Mouse (Mus musculus): Measurements from ENCODE around the gene Syce2. TPM values are rescaled to one million over a fixed set of nuclear protein-coding genes. Genes with fewer than 3 reads are reported as not detected.
A peak's percentile ranks its signal among the peaks of the same experiment; 100 is the strongest.

Syce2 gene
- total RNA-seq, 2 experiments from 2014 or later: 1.2 to 1.8 TPM

DNA sequence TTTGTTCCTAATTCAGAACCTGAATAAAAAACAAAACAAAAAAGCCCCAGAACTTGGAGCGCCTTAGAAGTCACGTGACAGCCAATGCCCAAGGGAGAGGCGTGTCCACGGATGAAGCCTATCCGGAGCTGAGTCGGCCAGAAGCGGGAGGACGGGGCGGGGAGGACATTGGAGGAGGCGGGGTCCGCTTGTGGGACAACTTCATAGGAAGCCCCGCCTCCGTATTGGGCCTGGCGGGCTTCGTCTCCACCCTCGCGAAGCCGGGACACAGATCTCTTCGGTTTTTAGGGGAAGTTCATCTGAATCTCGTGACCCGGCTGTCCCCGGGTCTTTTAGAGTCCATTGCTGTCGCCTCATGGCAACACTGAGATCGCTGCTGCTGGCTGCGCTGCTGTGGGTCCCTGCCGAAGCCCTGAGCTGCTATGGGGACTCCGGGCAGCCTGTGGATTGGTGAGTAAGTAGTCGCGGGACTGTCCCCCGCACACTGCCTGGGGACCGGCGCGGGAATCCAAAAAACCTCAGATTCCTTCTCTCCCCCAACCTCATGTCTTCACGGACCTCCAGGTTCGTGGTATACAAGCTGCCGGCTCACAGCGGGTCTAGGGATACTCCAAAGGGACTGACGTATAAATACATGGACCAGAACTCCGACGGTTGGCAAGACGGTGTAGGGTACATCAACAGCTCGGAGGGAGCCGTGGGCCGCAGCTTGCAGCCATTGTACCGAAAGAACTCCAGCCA is 36.7 kb downstream of the Syce2 start, which contains the start of gene Dnase2a:
Gene Dnase2a (plus strand): TSS at position 140 of the 741 bp plus-strand sequence.
- H3K4me3 ChIP-seq: peak within 1 kb of the TSS; percentile 89
- peak; percentile 99 for DNase-seq
- no peak for TF ChIP-seq CTCF (IDR thresholded peaks at IDR 0.05)
- intact Hi-C loops (cut with DNase I): no loop called here
- peak within 1 kb of the TSS; percentile 85 for H3K27ac ChIP-seq

DNA sequence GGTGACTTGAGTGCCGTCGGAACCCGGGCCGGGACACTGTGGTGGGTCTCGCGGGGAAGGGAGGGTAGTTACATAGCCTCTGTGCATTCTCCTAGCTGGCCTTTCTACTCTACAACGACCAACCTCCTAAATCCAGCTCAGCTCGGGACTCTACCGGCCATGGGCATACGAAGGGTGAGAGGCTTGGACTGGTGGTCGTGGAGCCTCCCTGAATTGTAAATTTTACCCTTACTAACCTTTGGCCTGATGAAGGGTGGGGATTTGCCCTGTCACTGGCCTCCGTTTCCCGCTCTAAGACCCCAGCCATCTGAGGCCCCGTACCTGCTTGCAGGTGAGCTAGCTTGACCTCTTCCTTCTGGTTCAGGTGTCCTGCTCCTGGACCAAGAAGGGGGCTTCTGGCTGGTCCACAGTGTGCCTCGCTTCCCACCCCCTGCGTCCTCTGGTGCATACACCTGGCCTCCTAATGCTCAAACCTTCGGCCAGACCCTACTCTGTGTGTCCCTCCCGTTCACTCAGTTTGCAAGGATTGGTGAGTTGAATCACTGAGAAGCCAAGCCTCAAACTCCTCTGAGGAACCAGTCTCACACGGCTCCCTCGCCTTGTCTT is 37.4 kb downstream of the Syce2 start:
- TF ChIP-seq CTCF (IDR thresholded peaks at IDR 0.05): no peak

DNA sequence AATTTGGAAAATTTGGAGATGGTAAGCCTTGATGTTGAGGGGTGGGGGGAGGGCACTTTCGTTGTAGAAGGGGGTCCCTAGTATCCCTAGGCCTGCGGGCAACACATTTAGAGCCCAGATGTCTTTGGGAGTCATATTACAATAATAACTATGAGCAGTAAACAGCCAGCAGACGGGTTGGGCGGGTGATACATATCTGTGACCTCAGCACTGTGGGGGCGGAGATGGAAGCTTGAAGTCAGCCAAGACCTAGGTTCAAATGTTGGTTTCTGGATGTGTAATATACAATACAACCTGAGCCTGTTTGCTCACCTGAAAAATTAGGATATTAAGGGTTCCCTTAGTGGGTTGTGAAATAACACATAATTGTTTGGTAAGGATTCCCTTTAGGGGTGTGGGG is 38.0 kb downstream of the Syce2 start:
- intact Hi-C loops (cut with DNase I): no loop called here
- H3K4me3 ChIP-seq: no peak overlapping the region; the same call in 1 of the 2 replicates
- no peak for DNase-seq
- no peak overlapping the region for H3K27ac ChIP-seq
- no peak for TF ChIP-seq CTCF (IDR thresholded peaks at IDR 0.05)

More for the DNA sequence above, 37.4 kb downstream of the Syce2 start:
- Histone ChIP-seq H3K27ac (peak overlapping the region; percentile 85), H3K4me3 (peak overlapping the region; percentile 89)
- intact Hi-C loops (cut with DNase I): no loop called here
- DNase-seq: no peak

DNA sequence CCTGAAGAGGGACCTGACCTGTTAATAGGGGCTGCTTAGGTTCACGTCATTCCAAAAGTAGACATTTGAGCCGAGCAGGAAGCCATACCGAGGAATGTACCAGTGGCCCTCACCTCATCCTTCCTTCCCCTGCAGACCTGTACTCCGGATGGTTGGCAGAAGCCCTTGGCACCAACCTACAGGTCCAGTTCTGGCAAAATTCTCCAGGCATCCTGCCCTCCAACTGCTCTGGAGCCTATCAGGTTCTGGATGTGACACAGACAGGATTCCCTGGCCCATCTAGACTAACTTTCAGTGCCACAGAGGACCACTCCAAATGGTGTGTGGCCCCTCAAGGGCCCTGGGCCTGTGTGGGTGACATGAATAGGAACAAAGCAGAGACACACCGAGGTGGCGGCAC is 38.6 kb downstream of the Syce2 start:
- intact Hi-C loops (cut with DNase I): no loop called here
- no peak for DNase-seq

DNA sequence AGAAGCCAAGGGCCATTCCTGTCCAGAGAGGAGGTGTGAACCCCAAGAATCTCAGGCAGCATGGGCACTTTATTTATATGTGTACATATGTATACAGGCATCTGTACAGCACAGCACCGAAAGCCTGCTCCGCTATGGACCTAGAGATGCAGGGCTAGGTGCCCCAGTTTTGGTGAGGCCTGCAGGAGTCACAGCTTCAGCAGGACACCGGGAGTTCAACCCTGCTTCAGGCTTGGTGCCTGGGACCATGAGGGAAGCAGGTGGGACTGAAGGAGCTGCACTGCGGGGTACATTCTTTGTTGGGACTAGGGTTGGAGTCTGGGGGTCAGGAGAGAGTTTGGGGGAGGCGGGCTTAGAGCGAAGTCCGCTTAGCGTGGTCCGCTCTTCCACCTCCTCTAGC is 39.9 kb downstream of the Syce2 start:
- no peak for TF ChIP-seq CTCF (IDR thresholded peaks at IDR 0.05)
- intact Hi-C loops (cut with DNase I): no loop called here
- Histone ChIP-seq H3K4me3 (no peak overlapping the region), H3K27ac (no peak overlapping the region)
- DNase-seq: no peak

More for the DNA sequence above, 38.6 kb downstream of the Syce2 start:
- no peak overlapping the region for H3K4me3 ChIP-seq
- no peak for TF ChIP-seq CTCF (IDR thresholded peaks at IDR 0.05)
- no peak overlapping the region for H3K27ac ChIP-seq

DNA sequence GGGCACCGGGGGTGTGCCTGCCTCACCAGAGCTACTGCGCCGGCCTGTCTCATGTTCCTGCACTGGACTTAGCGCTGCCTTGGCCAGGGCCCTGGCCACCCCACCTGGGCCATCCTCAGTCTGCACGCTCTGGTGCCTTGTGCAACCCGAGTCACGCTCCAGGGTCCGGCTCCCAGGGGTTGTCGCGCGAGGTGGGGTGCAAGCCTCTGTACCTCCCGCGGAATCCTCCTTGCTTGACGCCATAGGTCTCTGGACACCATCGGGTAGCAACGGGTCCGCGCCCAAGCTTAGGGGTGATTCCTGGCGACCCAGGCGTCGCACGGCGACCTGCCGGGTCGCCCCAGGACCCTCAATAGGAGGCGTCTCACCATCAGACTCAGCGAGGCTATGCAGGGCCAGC is 40.5 kb downstream of the Syce2 start:
- DNase-seq: no peak
- H3K4me3 ChIP-seq: peak overlapping the region; percentile 77
- H3K27ac ChIP-seq: peak overlapping the region; percentile 57
- intact Hi-C loops (cut with DNase I): no loop called here
- no peak for TF ChIP-seq CTCF (IDR thresholded peaks at IDR 0.05)

DNA sequence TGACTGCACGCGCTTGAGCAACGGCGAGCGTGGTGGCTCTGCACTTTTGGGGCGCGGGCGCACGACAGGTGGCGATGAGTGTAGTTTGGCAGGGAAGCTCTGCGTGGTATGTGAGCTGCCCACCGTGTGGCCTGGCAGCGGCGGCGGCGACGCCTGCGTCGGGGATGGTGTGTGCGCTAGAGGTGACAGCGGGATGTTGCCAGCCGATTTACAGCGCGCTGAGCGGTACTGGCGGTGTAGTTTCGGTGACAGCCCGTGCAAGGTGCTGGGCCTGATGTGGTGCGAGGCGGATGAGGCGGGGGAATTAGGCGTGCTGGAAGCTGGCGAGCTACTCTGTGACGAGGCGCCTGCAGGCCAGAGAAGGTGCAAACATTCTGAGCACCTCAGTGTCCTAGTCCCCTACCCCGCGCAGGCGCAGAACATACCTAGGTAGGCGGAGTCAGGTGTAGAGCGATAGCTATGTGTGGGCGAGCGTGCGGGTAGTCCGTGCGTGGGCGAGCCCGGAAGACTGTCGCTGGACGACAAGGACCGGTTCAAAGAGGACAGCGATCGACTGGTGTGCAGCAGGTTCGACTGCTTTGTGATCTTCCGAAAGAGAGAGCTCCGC is 41.1 kb downstream of the Syce2 start:
- TF ChIP-seq CTCF (IDR thresholded peaks at IDR 0.05): no peak; the same call in 1 of the 2 replicates
- Histone ChIP-seq H3K4me3 (peak overlapping the region; percentile 77), H3K27ac (peak overlapping the region; percentile 57)
- intact Hi-C loops (cut with DNase I): no loop called here
- DNase-seq: peak; percentile 77

DNA sequence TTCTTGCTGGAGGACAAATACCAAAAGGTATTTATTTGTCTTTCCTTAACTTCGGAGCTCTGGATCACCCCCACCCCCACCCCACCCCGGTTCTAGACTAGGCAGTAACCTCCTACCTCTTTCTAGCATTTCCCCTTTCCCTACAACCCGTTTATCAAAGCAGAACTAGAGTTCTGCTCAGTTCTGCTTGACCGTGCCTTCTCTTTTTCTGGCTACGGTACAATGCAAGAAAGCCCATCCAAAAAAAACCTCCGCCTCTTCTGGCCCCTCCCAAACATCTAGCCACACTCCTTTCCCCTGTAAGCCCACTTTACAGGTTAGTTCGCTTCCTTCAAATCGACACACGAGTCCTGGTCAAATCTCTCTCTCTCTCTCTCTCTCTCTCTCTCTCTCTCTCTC is 41.6 kb downstream of the Syce2 start:
- no peak for DNase-seq
- intact Hi-C loops (cut with DNase I): no loop called here

DNA sequence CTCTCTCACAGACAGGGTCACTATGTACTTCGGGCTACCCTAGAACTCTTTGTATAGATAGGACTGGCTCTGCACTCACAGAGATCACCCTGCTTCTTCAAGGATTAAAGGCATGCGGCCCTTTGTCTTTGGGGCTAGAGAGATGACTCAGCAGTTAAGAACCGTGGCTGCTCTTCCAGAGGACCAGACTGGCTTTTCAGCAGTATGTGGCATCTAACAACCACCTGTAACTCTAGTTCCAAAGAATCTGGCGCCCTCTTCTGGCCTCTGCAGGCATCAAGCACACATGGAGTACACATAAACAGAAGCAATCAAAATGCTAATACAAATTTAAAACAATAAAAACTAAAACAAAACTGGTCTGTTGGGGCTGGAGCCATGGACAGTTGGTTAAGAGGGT is 42.0 kb downstream of the Syce2 start:
- DNase-seq: no peak
- intact Hi-C loops (cut with DNase I): no loop called here
- no peak overlapping the region for H3K27ac ChIP-seq
- peak overlapping the region; percentile 77; the same call in 1 of the 2 replicates for H3K4me3 ChIP-seq
- peak; percentile 40 for TF ChIP-seq CTCF (IDR thresholded peaks at IDR 0.05)

More for the DNA sequence above, 41.6 kb downstream of the Syce2 start:
- Histone ChIP-seq H3K27ac (peak overlapping the region; percentile 57; the same call in 1 of the 2 replicates), H3K4me3 (peak overlapping the region; percentile 77)
- no peak for TF ChIP-seq CTCF (IDR thresholded peaks at IDR 0.05)

DNA sequence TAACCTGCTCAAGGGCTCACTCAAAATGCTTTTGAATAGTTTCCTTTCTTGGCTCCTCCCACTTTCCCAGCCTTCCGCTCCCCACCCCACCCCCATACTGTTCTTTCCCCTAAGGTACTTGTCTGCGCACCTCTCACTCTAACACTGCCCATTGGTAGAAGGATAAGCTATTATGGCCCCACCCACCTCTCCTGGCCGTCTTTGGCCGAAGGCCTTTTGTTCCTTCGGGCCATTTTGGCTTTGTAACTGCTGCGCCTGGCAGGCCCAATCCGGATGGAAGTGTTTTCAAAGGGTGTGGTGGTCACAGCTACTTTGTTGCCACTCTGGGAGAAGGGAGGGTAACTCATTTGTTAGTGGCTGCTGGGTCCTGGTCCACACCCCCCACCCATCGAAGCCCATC is 43.4 kb downstream of the Syce2 start:
- no peak for TF ChIP-seq CTCF (IDR thresholded peaks at IDR 0.05)
- no peak for DNase-seq
- no peak overlapping the region for H3K27ac ChIP-seq
- intact Hi-C loops (cut with DNase I): no loop called here
- H3K4me3 ChIP-seq: no peak overlapping the region

DNA sequence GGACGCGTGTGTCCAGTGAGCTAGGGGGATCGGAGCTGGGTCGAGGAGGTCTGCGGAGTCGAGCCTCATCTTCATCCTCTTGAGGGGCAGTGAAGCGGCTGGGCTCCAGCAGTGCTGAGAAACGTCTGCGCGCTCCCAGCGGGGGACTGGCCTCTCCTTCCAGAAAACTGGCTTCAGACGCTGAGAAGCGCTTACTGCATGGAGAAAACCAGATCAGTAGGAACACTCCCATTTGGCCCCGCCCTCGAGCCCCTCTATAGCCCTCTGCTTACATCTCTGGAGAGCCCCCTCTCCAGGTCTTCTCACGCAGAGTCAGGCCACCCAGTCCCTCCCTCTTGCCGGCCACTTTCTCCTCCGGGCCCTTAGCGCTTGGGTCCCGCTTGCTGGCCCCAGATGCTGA is 45.9 kb downstream of the Syce2 start:
- no peak for TF ChIP-seq CTCF (IDR thresholded peaks at IDR 0.05)
- no peak for DNase-seq
- Histone ChIP-seq H3K27ac (no peak overlapping the region), H3K4me3 (no peak overlapping the region)
- intact Hi-C loops (cut with DNase I): no loop called here

DNA sequence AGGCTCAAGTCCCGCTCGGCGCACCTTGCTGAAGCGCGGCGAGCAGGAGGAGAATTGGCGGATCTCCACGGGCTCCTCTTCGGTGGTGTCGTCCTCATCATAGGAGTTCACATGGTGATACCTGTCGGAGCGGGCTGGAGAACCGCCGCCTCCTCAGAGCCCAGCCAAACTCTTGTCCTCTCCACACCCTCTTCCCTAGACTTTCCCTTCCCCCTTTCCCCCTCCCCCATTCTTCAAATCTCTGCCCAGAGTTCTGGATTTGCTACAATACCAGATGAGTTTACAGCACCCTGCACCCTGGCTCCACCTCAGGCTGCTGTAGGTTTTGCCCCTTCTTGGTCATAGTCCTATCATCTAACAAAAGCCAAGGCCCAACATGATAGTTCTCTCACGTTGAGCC is 46.7 kb downstream of the Syce2 start:
- intact Hi-C loops (cut with DNase I): no loop called here
- Histone ChIP-seq H3K4me3 (no peak overlapping the region), H3K27ac (no peak overlapping the region)
- DNase-seq: no peak
- no peak for TF ChIP-seq CTCF (IDR thresholded peaks at IDR 0.05)

DNA sequence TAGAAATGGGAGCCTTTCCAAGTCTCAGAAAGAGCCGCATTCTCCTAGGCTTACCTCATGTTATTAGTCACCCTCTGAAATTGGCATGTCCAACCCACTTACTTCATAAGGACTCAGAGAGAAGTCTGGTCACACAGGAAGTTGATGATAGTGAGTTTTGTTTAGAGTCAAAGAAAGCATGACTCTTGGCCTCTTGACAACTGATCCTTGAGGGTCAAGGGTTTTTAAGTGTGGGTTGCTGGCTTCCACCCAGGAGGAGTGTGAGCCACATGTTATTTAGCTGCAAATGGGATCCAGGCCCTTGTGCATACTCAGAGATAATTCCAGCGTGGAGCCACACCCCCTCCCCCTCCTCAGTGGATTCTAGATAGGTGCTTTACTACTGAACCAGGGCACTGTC is 49.7 kb downstream of the Syce2 start:
- no peak for TF ChIP-seq CTCF (IDR thresholded peaks at IDR 0.05)
- H3K27ac ChIP-seq: no peak overlapping the region
- no peak overlapping the region for H3K4me3 ChIP-seq
- DNase-seq: no peak
- intact Hi-C loops (cut with DNase I): no loop called here

All from gastrocnemius, adult 2 months (tissue).